Mouse (Mus musculus) stomach, embryonic 16.5 days (tissue): ENCODE measurements around the gene Lpcat1. TPM values are rescaled to one million over a fixed set of nuclear protein-coding genes. Genes with fewer than 3 reads are reported as not detected.

ENCODE experiments used
- ATAC-seq: fragments of 200-750 bp; cut with Nextera tagmentation; 2 replicates; pipeline ENCODE4 v1.8.0; 2017; ENCODE audit warnings: moderate number of reproducible peaks, moderate TSS enrichment; ENCODE audit not compliant: insufficient read depth, low FRiP score
- H3K27ac ChIP-seq: fragments of 300-500 bp; sonication (generic); 2 replicates; pipeline ENCODE4 v1.5.1; 2014; ENCODE audit warnings: low read length
- H3K27me3 ChIP-seq: fragments of 300-500 bp; sonication (generic); 2 replicates; pipeline ENCODE4 v1.6.1; 2014; ENCODE audit warnings: low read length, control low read depth, mixed read lengths; ENCODE audit not compliant: control insufficient read depth, insufficient read depth
- H3K36me3 ChIP-seq: fragments of 300-500 bp; sonication (generic); 2 replicates; pipeline ENCODE4 v1.6.1; 2014; ENCODE audit warnings: low read length; ENCODE audit not compliant: control insufficient read depth, insufficient read depth
- H3K4me1 ChIP-seq: fragments of 300-500 bp; sonication (generic); 2 replicates; pipeline ENCODE4 v1.6.1; 2014; ENCODE audit warnings: low read length, control low read depth, mixed read lengths; ENCODE audit not compliant: control insufficient read depth, insufficient read depth
- H3K4me2 ChIP-seq: fragments of 300-500 bp; sonication (generic); 2 replicates; pipeline ENCODE4 v1.6.1; 2014; ENCODE audit warnings: low read depth, low read length, mixed read lengths
- H3K4me3 ChIP-seq: fragments of 300-500 bp; sonication (generic); replicated peaks from 2 replicates; pipeline ENCODE4 v1.5.1; 2014; ENCODE audit warnings: mild to moderate bottlenecking, low read length
- H3K9ac ChIP-seq: fragments of 300-500 bp; sonication (generic); 2 replicates; pipeline ENCODE4 v1.6.1; 2014; ENCODE audit warnings: low read length
- H3K9me3 ChIP-seq: fragments of 300-500 bp; sonication (generic); replicated peaks from 2 replicates; pipeline ENCODE4 v1.6.1; 2016; ENCODE audit warnings: low read length, control low read depth; ENCODE audit not compliant: control insufficient read depth
- WGBS: fragments of 180-500 bp; shearing (Covaris S2); extraction: QIAGEN DNeasy Blood & Tissue Kit; methylation state at CpG from one replicate; pipeline ENCODE4 v1.1.7; 2014; 5-methylcytosine and 5-hydroxymethylcytosine counted together
- polyA plus RNA-seq: library from polyadenylated mRNA; unstranded; fragments of >200 nt; fragmentation: Nextera tagmentation; extraction: Ambion mirVana; gene quantifications from 2 replicates; pipeline ENCODE4 v1.2.1, GENCODE M21; 2015

Lpcat1 gene
- polyA plus RNA-seq, 1 experiment from 2014 or later, result 21.0 TPM

DNA sequence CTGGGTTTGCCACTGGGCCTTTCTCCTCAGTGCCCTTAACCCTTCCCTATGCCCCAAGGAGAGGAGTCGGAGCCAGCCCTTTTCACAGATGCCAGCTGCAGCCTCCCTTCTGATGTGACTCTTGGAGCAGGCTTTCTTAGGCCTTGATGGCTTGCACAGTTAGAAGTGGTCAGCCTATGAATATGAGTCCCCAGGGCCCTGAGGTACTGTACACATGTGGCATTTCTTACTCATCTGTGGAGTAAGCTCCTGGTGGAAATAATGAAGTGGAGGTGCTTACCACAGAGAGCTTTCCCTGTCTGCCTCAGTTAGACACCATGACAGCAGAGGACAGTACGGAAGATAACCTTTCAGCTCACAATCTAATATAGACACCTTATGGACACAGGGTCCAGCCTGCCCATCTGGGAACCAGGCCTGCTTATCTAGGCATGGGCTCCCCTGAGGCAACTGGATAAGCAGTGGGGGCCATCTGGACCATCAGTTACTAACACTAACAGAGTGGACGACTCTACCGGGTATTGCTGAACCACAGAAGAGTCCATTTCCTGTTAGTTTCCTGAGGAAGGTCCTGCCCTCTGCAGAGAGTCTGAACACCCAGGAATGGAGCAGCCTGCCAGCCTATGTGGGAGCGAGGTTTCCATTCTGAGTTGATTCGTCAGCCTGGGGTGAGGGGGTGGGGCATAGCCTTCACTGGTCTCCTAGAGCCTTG lies 33.1 kb downstream of the Lpcat1 start:
- 78% methylated on average over 6 of the region's 6 CpGs for WGBS
- Histone ChIP-seq H3K27ac (no peak overlapping the region), H3K9me3 (no peaks in the 10 kb centered on the region), H3K27me3 (no peaks in the 10 kb centered on the region), H3K4me3 (no peak overlapping the region), H3K4me1 (no peaks in the 10 kb centered on the region), H3K9ac (no peak overlapping the region), H3K36me3 (peaks cover 11% of the 10 kb centered on the region; the same call in 1 of the 2 replicates), H3K4me2 (no peak overlapping the region)
- ATAC-seq, result peak; percentile 51; the same call in 1 of the 2 replicates

DNA sequence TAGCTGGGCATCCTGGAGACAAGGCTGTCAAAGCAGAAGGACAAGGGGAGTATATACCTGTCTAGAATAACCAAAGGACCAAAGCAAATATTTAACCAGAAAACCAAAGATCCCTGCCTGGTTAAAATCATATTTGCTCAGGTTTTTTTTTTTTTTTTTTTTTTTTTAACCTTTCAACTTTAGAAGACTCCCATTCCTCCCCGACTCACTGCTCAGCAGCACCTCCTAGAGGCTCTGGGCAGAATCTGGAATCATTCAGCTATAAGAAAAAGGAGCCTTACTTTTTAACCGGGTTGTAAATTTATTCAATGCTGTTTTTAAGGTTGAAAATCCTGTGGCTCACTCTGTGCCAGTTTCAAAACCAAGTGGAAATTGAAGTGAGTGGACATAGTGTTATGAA lies 35.7 kb downstream of the Lpcat1 start:
- H3K36me3 ChIP-seq, result peaks cover 11% of the 10 kb centered on the region; the same call in 1 of the 2 replicates
- 57% methylated on average over 2 of the region's 2 CpGs for WGBS
- H3K4me1 ChIP-seq, result no peaks in the 10 kb centered on the region
- ATAC-seq, result no peak
- no peaks in the 10 kb centered on the region for H3K27me3 ChIP-seq
- no peak overlapping the region for H3K4me3 ChIP-seq
- H3K4me2 ChIP-seq, result no peak overlapping the region
- no peak overlapping the region for H3K9ac ChIP-seq
- H3K9me3 ChIP-seq, result no peaks in the 10 kb centered on the region
- no peak overlapping the region for H3K27ac ChIP-seq

DNA sequence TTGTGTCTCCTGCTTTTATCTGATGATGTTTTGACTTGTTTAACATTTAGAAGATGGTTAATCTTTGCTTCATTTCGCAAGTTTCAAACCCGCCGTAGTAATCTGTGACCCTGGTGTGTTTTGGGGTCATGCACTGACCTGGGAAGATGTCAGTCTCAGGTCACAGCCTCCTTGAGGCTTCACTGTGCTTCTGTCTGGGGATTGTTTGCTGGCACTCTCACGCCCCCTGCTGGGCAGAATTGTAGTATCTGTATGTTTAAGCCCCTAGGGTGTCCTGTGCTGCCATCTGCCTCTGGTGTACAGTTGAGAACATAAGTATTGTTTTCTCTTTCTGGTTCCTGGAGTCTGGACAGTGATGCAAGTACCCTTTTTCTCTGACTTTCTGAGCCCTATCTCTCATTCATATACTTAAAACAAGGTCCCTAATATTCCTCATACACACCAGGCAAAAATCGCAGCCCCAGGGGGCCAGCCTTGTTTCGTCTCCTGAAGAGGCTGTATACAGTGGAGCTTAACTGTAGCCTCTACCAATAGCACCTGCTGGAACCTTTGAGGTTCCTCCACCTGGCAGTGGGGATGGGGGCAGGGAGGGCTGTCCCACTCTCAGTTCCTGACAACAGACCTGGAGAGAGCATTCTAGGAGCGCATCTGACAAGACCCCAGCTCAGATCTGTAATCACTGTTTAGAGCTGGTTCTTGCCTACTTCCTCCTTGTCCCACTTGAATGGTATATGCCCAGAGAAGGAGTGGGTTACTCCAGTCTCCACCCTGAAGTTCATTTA lies 38.9 kb downstream of the Lpcat1 start:
- Histone ChIP-seq H3K4me2 (no peak overlapping the region), H3K9me3 (no peaks in the 10 kb centered on the region), H3K4me1 (no peaks in the 10 kb centered on the region), H3K27me3 (no peaks in the 10 kb centered on the region), H3K9ac (no peak overlapping the region), H3K27ac (no peak overlapping the region), H3K36me3 (peaks cover 7% of the 10 kb centered on the region; the same call in 1 of the 2 replicates), H3K4me3 (no peak overlapping the region)
- no peak for ATAC-seq
- 57% methylated on average over 7 of the region's 7 CpGs for WGBS

DNA sequence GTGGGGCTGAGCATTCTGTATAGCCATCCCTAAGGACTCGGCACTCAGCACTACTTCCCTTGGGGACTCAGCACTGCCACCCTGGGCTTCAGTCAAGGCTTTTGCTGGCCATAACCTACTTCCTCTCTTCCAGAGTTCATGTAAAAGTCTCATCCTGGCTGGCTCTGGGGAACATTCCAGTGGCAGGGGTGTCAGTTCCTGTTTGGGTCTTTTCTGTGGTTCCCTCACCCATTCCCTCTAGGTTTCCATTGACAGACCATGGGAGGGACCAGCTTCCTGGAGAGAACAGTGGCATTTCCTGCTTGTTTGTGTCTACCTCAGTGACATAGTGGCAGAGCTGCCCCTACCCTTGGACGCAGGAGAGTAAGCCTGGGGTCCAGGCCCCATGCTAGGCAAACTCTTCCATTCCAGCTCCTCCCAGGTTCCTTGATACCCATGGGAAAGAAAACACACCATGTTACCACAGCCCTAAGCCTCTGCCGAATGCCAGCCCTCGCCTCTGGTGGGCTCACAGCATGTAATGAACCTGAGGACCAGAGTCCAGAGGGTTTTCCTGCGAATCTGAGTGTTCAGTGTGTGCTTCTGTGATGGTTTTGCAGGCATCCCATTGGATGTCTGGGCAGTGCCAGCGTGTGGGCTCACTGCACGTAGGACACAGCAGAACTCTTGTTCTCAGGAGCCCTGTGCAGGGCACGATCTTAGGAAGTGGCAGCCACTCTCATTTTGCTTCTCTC lies 42.0 kb downstream of the Lpcat1 start:
- Histone ChIP-seq H3K27me3 (no peaks in the 10 kb centered on the region), H3K9ac (no peak overlapping the region), H3K4me1 (no peaks in the 10 kb centered on the region), H3K4me2 (no peak overlapping the region), H3K36me3 (peaks cover 6% of the 10 kb centered on the region; the same call in 1 of the 2 replicates), H3K27ac (no peak overlapping the region), H3K4me3 (no peak overlapping the region), H3K9me3 (no peaks in the 10 kb centered on the region)
- WGBS, result 88% methylated on average over 8 of the region's 8 CpGs
- no peak for ATAC-seq

DNA sequence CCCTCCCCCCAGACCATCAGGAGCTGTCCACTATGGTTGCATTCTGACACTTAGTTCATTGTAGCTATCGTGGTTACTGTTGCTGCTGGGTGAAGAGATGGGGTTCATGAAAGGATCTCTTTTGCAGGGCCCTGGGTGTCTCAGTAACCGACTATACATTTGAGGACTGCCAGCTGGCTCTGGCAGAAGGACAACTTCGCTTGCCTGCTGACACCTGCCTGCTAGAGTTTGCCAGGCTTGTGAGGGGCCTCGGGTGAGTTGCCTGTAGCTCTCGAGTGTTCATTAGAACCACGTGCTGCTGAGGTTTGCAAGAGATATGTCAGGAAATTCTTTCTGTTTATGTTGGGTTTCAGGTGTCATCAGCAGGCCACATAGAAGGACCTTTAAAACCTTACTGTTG lies 42.9 kb downstream of the Lpcat1 start:
- no peak overlapping the region for H3K4me2 ChIP-seq
- no peak overlapping the region for H3K4me3 ChIP-seq
- 66% methylated on average over 6 of the region's 6 CpGs for WGBS
- ATAC-seq, result no peak
- no peaks in the 10 kb centered on the region for H3K27me3 ChIP-seq
- H3K4me1 ChIP-seq, result no peaks in the 10 kb centered on the region
- peaks cover 13% of the 10 kb centered on the region; the same call in 1 of the 2 replicates for H3K36me3 ChIP-seq
- H3K9ac ChIP-seq, result no peak overlapping the region
- no peaks in the 10 kb centered on the region for H3K9me3 ChIP-seq
- no peak overlapping the region for H3K27ac ChIP-seq

DNA sequence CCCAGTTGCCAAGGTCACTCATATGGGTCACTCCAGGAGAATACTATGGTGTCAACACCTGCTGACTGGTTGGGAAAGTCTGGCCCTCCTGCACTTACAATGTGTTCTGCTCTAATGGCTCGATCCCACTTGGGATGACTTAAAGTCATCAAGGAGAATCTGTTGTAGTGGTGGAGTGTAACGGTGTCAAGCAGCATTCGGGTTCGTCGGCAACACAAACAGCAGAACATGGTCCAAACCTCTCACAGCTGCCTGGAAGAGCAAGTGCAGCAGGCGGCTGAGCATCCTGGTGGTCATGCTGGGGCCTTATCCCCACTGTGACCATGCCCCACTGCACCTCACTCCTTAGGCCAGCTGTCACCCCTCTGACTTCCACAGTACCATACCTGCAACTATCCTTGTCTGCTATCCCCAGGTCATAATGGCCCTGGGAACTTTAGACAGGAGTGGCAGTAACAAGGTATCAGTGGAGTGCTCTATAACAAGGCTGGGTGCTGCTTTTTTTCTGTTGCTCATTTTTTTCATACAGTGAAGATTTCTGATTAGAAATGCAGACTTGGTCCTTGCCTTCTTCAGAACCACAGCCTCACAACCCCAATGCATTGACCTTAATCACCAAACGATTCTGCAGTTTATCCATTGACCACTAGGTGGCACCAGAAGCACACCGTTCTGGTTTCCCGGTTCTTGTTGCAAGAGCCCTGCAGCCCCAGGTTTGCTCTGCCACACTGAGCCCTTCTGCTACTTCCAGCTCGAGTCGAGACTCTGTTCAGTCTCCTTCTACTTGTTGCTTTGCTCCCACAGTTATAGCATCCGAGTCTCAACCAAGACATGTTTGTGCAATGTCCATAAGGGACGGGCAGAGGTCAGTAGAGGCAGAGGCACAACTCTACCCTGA lies 46.0 kb downstream of the Lpcat1 start:
- Histone ChIP-seq H3K27me3 (no peaks in the 10 kb centered on the region), H3K36me3 (peaks cover 13% of the 10 kb centered on the region)
- 56% methylated on average over 13 of the region's 13 CpGs for WGBS

DNA sequence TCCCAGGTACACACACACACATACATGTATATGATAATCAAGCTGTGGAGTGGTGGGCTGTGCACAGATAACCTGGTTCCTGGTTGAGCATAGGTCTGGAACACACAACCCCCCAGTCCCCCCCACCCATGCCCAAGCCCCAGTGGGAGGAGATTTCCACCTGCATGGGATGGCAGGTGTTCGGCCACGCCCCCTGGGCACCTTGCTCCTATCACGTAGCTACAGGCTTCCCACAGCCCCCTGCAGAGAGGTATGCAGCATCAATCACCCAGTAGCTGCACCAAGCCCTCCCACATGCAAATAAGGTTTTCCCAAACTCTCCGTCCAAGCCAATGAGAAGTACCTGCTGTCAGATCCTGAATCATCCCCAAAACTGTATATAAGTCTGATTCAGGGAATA lies 49.9 kb downstream of the Lpcat1 start:
- Histone ChIP-seq H3K36me3 (peaks cover 13% of the 10 kb centered on the region), H3K4me2 (no peak overlapping the region), H3K9me3 (no peaks in the 10 kb centered on the region), H3K27me3 (no peaks in the 10 kb centered on the region), H3K4me3 (no peak overlapping the region), H3K27ac (no peak overlapping the region), H3K4me1 (no peaks in the 10 kb centered on the region), H3K9ac (no peak overlapping the region)
- no peak for ATAC-seq
- 63% methylated on average over 4 of the region's 4 CpGs for WGBS

More for the DNA sequence above, 46.0 kb downstream of the Lpcat1 start:
- Histone ChIP-seq H3K4me1 (no peaks in the 10 kb centered on the region), H3K4me3 (no peak overlapping the region), H3K9ac (no peak overlapping the region), H3K27ac (no peak overlapping the region), H3K4me2 (no peak overlapping the region), H3K9me3 (no peaks in the 10 kb centered on the region)
- peak; percentile 19; the same call in 1 of the 2 replicates for ATAC-seq

DNA sequence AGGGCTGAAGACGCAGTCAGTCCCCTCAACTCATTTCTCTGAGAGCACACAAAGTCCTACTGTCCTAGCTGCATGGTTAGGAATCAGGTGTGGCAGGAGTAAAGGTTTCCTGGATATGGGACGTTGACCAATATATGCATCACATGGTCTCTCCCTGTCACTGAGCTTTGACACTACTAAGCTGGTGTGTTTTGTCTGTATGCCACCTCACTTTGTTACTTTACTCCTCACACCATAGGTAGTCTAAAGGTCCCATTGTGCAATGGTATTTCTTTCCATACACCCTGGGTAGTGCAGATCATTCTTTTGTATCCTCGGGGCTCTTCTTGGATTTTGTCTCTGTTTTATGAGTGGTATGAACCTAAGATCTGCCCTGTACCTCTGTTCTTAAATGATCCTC lies 66.7 kb downstream of the Lpcat1 start:
- Histone ChIP-seq H3K36me3 (no peaks in the 10 kb centered on the region), H3K27me3 (peaks cover 28% of the 10 kb centered on the region), H3K9me3 (no peaks in the 10 kb centered on the region), H3K9ac (no peak overlapping the region), H3K27ac (no peak overlapping the region), H3K4me2 (no peak overlapping the region), H3K4me3 (no peak overlapping the region), H3K4me1 (peaks cover 5% of the 10 kb centered on the region)
- WGBS, result 81% methylated on average over 3 of the region's 3 CpGs
- no peak for ATAC-seq
